Mouse (Mus musculus): ENCODE results near the gene Ppp2r5a.

- TF ChIP-seq CTCF (conservative IDR thresholded peaks at IDR 0.05; ENCODE audit: insufficient read depth, insufficient read length, low read depth, low read length) (no peak), POLR2A (IDR thresholded peaks at IDR 0.05; ENCODE audit: low read depth, low read length) (peak; percentile 76)
Measured at GRCm38 (mm10) chr1:191325726-191326232, 77.3 kb downstream of the Ppp2r5a start, which contains the start of gene Tmem206.

All from kidney, adult 2 months (tissue).